Mouse (Mus musculus) right cerebral cortex, postnatal 36 days (tissue): ENCODE measurements around the gene Nxt1.

Source experiments
- DNase-seq, 2 experiments: peaks; one replicate each; pipeline ENCODE4 v3.0.0; 2022; ENCODE audit warnings: low spot score in 2 of 2, mixed read lengths in 1 of 2

The Nxt1 gene

GRCm38 (mm10) chr2:148689444-148690140 is 17.2 kb downstream of the Nxt1 start:
- DNase-seq = no peak

- DNase-seq = no peak
These were observed 17.9 kb downstream of the Nxt1 start for GRCm38 (mm10) chr2:148690291-148690690.

GRCm38 (mm10) chr2:148690781-148691180 is 18.4 kb downstream of the Nxt1 start:
- DNase-seq = no peak

GRCm38 (mm10) chr2:148698571-148698970 is 26.2 kb downstream of the Nxt1 start:
- no peak for DNase-seq

GRCm38 (mm10) chr2:148706409-148707201 is 34.2 kb downstream of the Nxt1 start:
- DNase-seq = no peak

- no peak for DNase-seq
These were observed 34.8 kb downstream of the Nxt1 start for GRCm38 (mm10) chr2:148707202-148707530.

GRCm38 (mm10) chr2:148712326-148712725 is 39.9 kb downstream of the Nxt1 start:
- no peak for DNase-seq

- DNase-seq = no peak
These were observed 44.7 kb downstream of the Nxt1 start for GRCm38 (mm10) chr2:148717072-148717471.

- DNase-seq = no peak
These were observed 47.0 kb downstream of the Nxt1 start for GRCm38 (mm10) chr2:148719271-148719995.
